In the genomic region with DNA sequence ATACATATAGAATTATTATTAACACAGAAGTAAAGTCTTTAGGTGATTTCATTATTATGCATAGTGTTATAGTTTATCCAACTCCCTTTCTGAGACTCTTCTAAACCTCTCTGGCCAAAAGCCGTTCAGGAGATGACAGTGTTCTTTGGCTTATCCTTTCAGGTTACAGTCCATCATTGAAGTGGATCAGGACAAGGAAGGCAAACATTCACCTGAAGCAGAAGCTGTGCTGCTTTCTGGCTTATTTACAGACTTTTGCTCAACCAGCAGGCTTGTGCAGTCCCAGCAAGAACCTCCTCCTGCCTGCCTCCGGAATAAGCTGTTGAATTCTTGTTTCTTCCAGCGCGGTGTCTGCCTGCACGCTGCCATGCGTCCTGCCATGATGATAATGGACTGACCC, we compare ENCODE assay signal across 8 mouse cellular contexts. TPM values are rescaled to one million over a fixed set of nuclear protein-coding genes. Genes with fewer than 3 reads are reported as not detected.
DNase-seq lines count a peak whose midpoint lies in the region; ATAC-seq and TF ChIP-seq lines count a peak whose summit lies in the region.

A gene (plus strand): TSS at position 301 of the 400 bp plus-strand sequence.

- H3K4me3 ChIP-seq in liver, adult 2 months (ENCODE audit: insufficient read depth, low read depth, low read length), result peak within 1 kb of the TSS; percentile 0; the same call in 1 of the 2 replicates
- H3K4me3 ChIP-seq in embryonic facial prominence, embryonic 11.5 days (ENCODE audit: low read depth, low read length), result no peak within 1 kb of the TSS
- no peak within 1 kb of the TSS for H3K4me3 ChIP-seq in hindbrain, embryonic 13.5 days
- H3K4me3 ChIP-seq in liver, embryonic 15.5 days (replicated peaks), result no peak within 1 kb of the TSS

- H3K27ac ChIP-seq in liver, adult 2 months (replicated peaks; ENCODE audit: insufficient read depth, low read depth, low read length), result peak within 1 kb of the TSS; percentile 76
- H3K27ac ChIP-seq in embryonic facial prominence, embryonic 11.5 days (replicated peaks; ENCODE audit: low read depth, low read length), result no peak within 1 kb of the TSS
- H3K27ac ChIP-seq in hindbrain, embryonic 13.5 days, result no peak within 1 kb of the TSS
- peak within 1 kb of the TSS; percentile 39; the same call in 1 of the 2 replicates for H3K27ac ChIP-seq in liver, embryonic 15.5 days (replicated peaks)

- H3K79me2 ChIP-seq in liver, adult 2 months (ENCODE audit: control insufficient read depth, insufficient read depth, low read length), result no peaks in the 10 kb centered on the region; the same call in 1 of the 2 replicates

- H3K9ac ChIP-seq in liver, adult 2 months (ENCODE audit: low read depth, low read length), result peak within 1 kb of the TSS; percentile 31; the same call in 1 of the 2 replicates
- H3K9ac ChIP-seq in embryonic facial prominence, embryonic 11.5 days (replicated peaks; ENCODE audit: low read length), result no peak within 1 kb of the TSS
- no peak within 1 kb of the TSS for H3K9ac ChIP-seq in hindbrain, embryonic 13.5 days
- no peak within 1 kb of the TSS for H3K9ac ChIP-seq in liver, embryonic 15.5 days

- H3K27me3 ChIP-seq in liver, adult 2 months (ENCODE audit: control insufficient read depth, insufficient read depth, low read length), result no peaks in the 10 kb centered on the region
- no peaks in the 10 kb centered on the region for H3K27me3 ChIP-seq in embryonic facial prominence, embryonic 11.5 days (ENCODE audit: control insufficient read depth, insufficient read depth, low read length)
- H3K27me3 ChIP-seq in hindbrain, embryonic 13.5 days, result peaks cover 10% of the 10 kb centered on the region
- H3K27me3 ChIP-seq in liver, embryonic 15.5 days, result peaks cover 17% of the 10 kb centered on the region

- ATAC-seq in embryonic facial prominence, embryonic 11.5 days (replicated peaks; ENCODE audit: insufficient number of reproducible peaks, low FRiP score, low TSS enrichment, low read depth), result no peak
- ATAC-seq in hindbrain, embryonic 13.5 days (ENCODE audit: low FRiP score), result no peak
- ATAC-seq in liver, embryonic 15.5 days (ENCODE audit: insufficient read depth), result no peak

- no peaks in the 10 kb centered on the region for H3K9me3 ChIP-seq in embryonic facial prominence, embryonic 11.5 days (replicated peaks; ENCODE audit: control insufficient read depth, low read length)
- no peaks in the 10 kb centered on the region for H3K9me3 ChIP-seq in hindbrain, embryonic 13.5 days
- no peaks in the 10 kb centered on the region for H3K9me3 ChIP-seq in liver, embryonic 15.5 days (replicated peaks)

- TF ChIP-seq POLR2A in liver, adult 2 months (IDR thresholded peaks at IDR 0.05; ENCODE audit: extremely low read depth, insufficient read depth, low read length), result no peak

- no peak within 1 kb of the TSS for H3K4me2 ChIP-seq in embryonic facial prominence, embryonic 11.5 days (ENCODE audit: low read depth, low read length)
- no peak within 1 kb of the TSS for H3K4me2 ChIP-seq in hindbrain, embryonic 13.5 days
- H3K4me2 ChIP-seq in liver, embryonic 15.5 days, result no peak within 1 kb of the TSS

- DNase-seq in liver, adult 2 months (ENCODE audit: extremely low read depth, low read depth, low spot score), result peak; percentile 80
- no peak for DNase-seq in liver
- DNase-seq in embryonic facial prominence, embryonic 11.5 days (ENCODE audit: low spot score), result no peak
- DNase-seq in spleen, adult 18-20 months, result no peak
- no peak for DNase-seq in cerebellum, adult 11-12 months
- no peak for DNase-seq in right cerebral cortex, postnatal 10 days (ENCODE audit: low spot score in 2 of 2)

- TF ChIP-seq CTCF in liver, adult 2 months (IDR thresholded peaks at IDR 0.05; ENCODE audit: low read depth, low read length), result no peak

- 31% methylated on average over 6 of the region's 6 CpGs for WGBS in liver, adult 2 months
- 91% methylated on average over 6 of the region's 6 CpGs for WGBS in embryonic facial prominence, embryonic 11.5 days
- WGBS in hindbrain, embryonic 13.5 days, result 97% methylated on average over 6 of the region's 6 CpGs
- 79% methylated on average over 6 of the region's 6 CpGs for WGBS in liver, embryonic 15.5 days (ENCODE audit: insufficient replicate concordance)

- peaks cover 3% of the 10 kb centered on the region; the same call in 1 of the 2 replicates for H3K4me1 ChIP-seq in liver, adult 2 months (ENCODE audit: control insufficient read depth, insufficient read depth, low read length)
- H3K4me1 ChIP-seq in embryonic facial prominence, embryonic 11.5 days (ENCODE audit: control insufficient read depth, insufficient read depth, low read length), result no peaks in the 10 kb centered on the region
- no peaks in the 10 kb centered on the region for H3K4me1 ChIP-seq in hindbrain, embryonic 13.5 days (replicated peaks)
- peaks cover 26% of the 10 kb centered on the region for H3K4me1 ChIP-seq in liver, embryonic 15.5 days (replicated peaks)

- no peaks in the 10 kb centered on the region for H3K36me3 ChIP-seq in liver, adult 2 months (ENCODE audit: control insufficient read depth, insufficient read depth, low read length)
- H3K36me3 ChIP-seq in embryonic facial prominence, embryonic 11.5 days (replicated peaks; ENCODE audit: control insufficient read depth, insufficient read depth, low read depth, low read length), result no peaks in the 10 kb centered on the region
- H3K36me3 ChIP-seq in hindbrain, embryonic 13.5 days, result no peaks in the 10 kb centered on the region
- H3K36me3 ChIP-seq in liver, embryonic 15.5 days (replicated peaks), result no peaks in the 10 kb centered on the region

RNA-seq across cellular contexts. Expression of the gene that starts here (rescaled TPM):
- 15.6 and 20.1 TPM in 2 replicates for total RNA-seq in liver, adult 2 months (2014; rRNA removed)
- polyA plus RNA-seq in liver, adult 2 months (2012; rRNA removed), result 9.3 and 10.8 TPM in 2 replicates
- polyA plus RNA-seq in embryonic facial prominence, embryonic 11.5 days (2014; fragmentation: Nextera tagmentation; extraction: Ambion mirVana), result 70.4 and 72.9 TPM in 2 replicates
- polyA plus RNA-seq in hindbrain, embryonic 13.5 days (2015; fragmentation: Nextera tagmentation; extraction: Ambion mirVana), result 52.5 and 52.8 TPM in 2 replicates
- 22.6 and 23.0 TPM in 2 replicates for polyA plus RNA-seq in liver, embryonic 15.5 days (2015; fragmentation: Nextera tagmentation; extraction: Ambion mirVana)

Comparison
In these comparisons a context has a peak if more than half of its experiments do, and no peak if none do; other contexts are left out.
1. H3K27ac ChIP-seq: peak in liver, adult 2 months (single experiment) and liver, embryonic 15.5 days (single experiment); none in embryonic facial prominence, embryonic 11.5 days (single experiment) and hindbrain, embryonic 13.5 days (single experiment).